Mouse (Mus musculus) CH12F3 (cell line): ENCODE data around the gene Adamtsl4.
"Not testable (repeated sequence)": the region's sequence is repeated elsewhere in the genome, so short reads cannot be mapped to it uniquely, and the experiment has no call there.

ENCODE experiments used
- in situ Hi-C: fragments of 300-500 bp; cut with MboI; formaldehyde crosslinking; loops from 2 replicates; pipeline ENCODE4 v1.14.3; 2020; ENCODE audit warnings: low sequenced_read_pairs

Gene Adamtsl4

GRCm38 (mm10) chr3:95662724-95663449 lies 24.8 kb downstream of the Adamtsl4 start:
- in situ Hi-C loops: no loop called here

GRCm38 (mm10) chr3:95661945-95662715 lies 25.6 kb downstream of the Adamtsl4 start:
- in situ Hi-C loops: no loop called here

- in situ Hi-C loops: no loop called here
Observed at GRCm38 (mm10) chr3:95660788-95661478, 26.8 kb downstream of the Adamtsl4 start.

GRCm38 (mm10) chr3:95659948-95660347 lies 27.8 kb downstream of the Adamtsl4 start:
- in situ Hi-C loops: no loop called here

GRCm38 (mm10) chr3:95658868-95659712 lies 28.6 kb downstream of the Adamtsl4 start:
- in situ Hi-C loops: no loop called here

GRCm38 (mm10) chr3:95658236-95658867 lies 29.4 kb downstream of the Adamtsl4 start, which contains the start of gene Mcl1:
Gene Mcl1, plus strand, starts transcription at chr3:95658788.
- in situ Hi-C loops: no loop called here

GRCm38 (mm10) chr3:95657711-95658110 lies 30.0 kb downstream of the Adamtsl4 start:
- in situ Hi-C loops: no loop called here

GRCm38 (mm10) chr3:95657108-95657507 lies 30.6 kb downstream of the Adamtsl4 start:
- in situ Hi-C loops: no loop called here

GRCm38 (mm10) chr3:95655437-95655836 lies 32.3 kb downstream of the Adamtsl4 start:
- in situ Hi-C loops: no loop called here

- in situ Hi-C loops: not testable (repeated sequence)
Observed at GRCm38 (mm10) chr3:95654371-95654770, 33.3 kb downstream of the Adamtsl4 start.

GRCm38 (mm10) chr3:95653473-95654034 lies 34.2 kb downstream of the Adamtsl4 start:
- in situ Hi-C loops: no loop called here

GRCm38 (mm10) chr3:95652871-95653270 lies 34.8 kb downstream of the Adamtsl4 start:
- in situ Hi-C loops: no loop called here

- in situ Hi-C loops: no loop called here
Observed at GRCm38 (mm10) chr3:95652204-95652811, 35.4 kb downstream of the Adamtsl4 start.

GRCm38 (mm10) chr3:95651391-95652203 lies 36.1 kb downstream of the Adamtsl4 start:
- in situ Hi-C loops: no loop called here

- in situ Hi-C loops: no loop called here
Observed at GRCm38 (mm10) chr3:95651033-95651373, 36.7 kb downstream of the Adamtsl4 start.

GRCm38 (mm10) chr3:95650276-95651032 lies 37.3 kb downstream of the Adamtsl4 start:
- in situ Hi-C loops: no loop called here

GRCm38 (mm10) chr3:95648016-95648415 lies 39.7 kb downstream of the Adamtsl4 start:
- in situ Hi-C loops: no loop called here
